Mouse (Mus musculus): ENCODE results near the gene Cc2d2b. TPM values are rescaled to one million over a fixed set of nuclear protein-coding genes. Genes with fewer than 3 reads are reported as not detected.

Gene Cc2d2b
- 0.50 and 0.54 TPM in 2 replicates for polyA plus RNA-seq (2012; rRNA removed)

GRCm38 (mm10) chr19:40748559-40748958 is at the start of gene Cc2d2b:
TSS of gene Cc2d2b (plus strand) at chr19:40748753.

GRCm38 (mm10) chr19:40830703-40831415 is 82.3 kb downstream of the Cc2d2b start, which contains the start of gene Ccnj:
TSS of gene Ccnj (plus strand) at chr19:40831279.

Other genes with a start within 250 kb of the Cc2d2b start
- gene Sorbs1, start 235.0 kb upstream of the Cc2d2b start, polyA plus RNA-seq (2012; rRNA removed) = 11.2 and 11.4 TPM in 2 replicates
- 24.8 and 26.4 TPM in 2 replicates for gene Aldh18a1, start 160.3 kb upstream of the Cc2d2b start, polyA plus RNA-seq (2012; rRNA removed)
- gene Tctn3, start 136.5 kb upstream of the Cc2d2b start, polyA plus RNA-seq (2012; rRNA removed) = 1.5 and 1.9 TPM in 2 replicates
- gene Entpd1, start 136.4 kb upstream of the Cc2d2b start, polyA plus RNA-seq (2012; rRNA removed) = 1.7 and 2.5 TPM in 2 replicates
- gene Ccnj, start 82.5 kb downstream of the Cc2d2b start, polyA plus RNA-seq (2012; rRNA removed) = 2.9 and 4.0 TPM in 2 replicates
- gene Zfp518a, start 146.0 kb downstream of the Cc2d2b start, polyA plus RNA-seq (2012; rRNA removed) = 2.7 and 3.4 TPM in 2 replicates
- 0.48 and 0.68 TPM in 2 replicates for gene Blnk, start 245.8 kb downstream of the Cc2d2b start, polyA plus RNA-seq (2012; rRNA removed)